Mouse (Mus musculus): ENCODE results near the gene Cutal.

DNA sequence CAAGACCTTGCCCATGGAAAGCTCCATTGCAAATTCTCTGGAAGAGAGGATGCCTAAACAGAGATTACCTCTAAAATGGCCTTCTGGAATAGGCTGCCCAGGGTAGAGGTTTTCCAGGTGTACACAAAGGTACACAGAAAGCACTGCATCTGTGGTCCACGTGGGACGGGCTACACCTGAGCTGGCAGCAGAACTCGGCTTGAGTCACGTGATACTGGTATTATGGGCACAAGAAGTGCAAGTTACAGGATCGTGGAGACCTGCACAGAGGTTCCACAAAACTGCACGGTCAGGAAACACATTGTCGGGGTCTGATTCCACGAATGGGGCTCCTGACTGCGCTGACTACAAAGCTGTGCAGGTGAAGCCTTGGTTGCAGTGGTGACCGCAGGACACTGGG is 5.9 kb downstream of the Cutal start:
- TF ChIP-seq CTCF (IDR thresholded peaks at IDR 0.05; ENCODE audit: borderline replicate concordance, insufficient read depth, low read depth, low read length) = no peak
- TF ChIP-seq POLR2A (IDR thresholded peaks at IDR 0.05; ENCODE audit: borderline replicate concordance, insufficient read depth, low read length) = no peak

Measured in cerebellum, adult 2 months (tissue).